Mouse (Mus musculus): ENCODE results near the gene Smad3. TPM values are rescaled to one million over a fixed set of nuclear protein-coding genes. Genes with fewer than 3 reads are reported as not detected.
A peak's percentile ranks its signal among the peaks of the same experiment; 100 is the strongest.

The Smad3 gene
- polyA plus RNA-seq, 1 experiment: not detected

DNA sequence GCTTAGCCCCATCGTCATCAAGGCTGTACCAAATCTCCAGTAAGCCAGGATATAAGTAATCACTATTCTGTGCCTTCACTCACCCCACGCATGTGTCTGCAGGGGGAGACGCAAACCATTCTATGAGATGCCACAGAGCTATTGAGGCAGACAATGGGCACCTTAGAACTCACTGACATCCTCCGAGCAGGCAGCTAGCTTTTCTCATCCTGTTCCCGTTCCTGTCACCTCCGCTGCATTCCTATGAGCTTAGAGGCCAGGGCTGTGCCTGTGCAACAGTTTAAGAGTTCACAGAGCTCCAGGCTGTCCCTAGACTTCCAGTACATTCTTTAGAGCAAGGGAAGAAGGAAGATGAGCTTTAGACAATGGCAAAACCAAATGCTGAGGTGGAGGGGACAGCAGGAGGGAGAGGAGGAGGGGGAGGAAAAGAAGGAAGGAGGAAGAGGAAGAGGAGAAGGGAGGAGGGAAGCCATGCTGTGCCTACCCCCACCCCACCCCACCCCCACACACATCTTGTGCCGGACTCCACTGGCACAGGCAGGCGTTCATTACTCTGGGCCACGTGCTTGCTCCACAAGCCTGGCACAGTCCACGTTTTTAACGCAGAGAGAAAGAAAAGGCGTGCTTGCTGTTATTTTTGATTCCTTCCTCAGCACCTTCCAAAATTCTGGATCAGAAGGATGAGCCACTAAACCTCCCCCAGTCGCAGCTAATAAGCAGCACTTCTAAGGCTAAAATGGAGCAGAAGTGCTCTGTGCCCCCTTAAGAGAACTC, 14.7 kb downstream of the Smad3 start:
- no peak overlapping the region for H3K27ac ChIP-seq (ENCODE audit: insufficient read depth, low read depth, low read length)
- peaks cover 70% of the 10 kb centered on the region for H3K4me1 ChIP-seq (ENCODE audit: control insufficient read depth, insufficient read depth, low read length)
- TF ChIP-seq CTCF (IDR thresholded peaks at IDR 0.05; ENCODE audit: insufficient read depth, low read depth, low read length) (no peak), POLR2A (IDR thresholded peaks at IDR 0.05; ENCODE audit: insufficient read depth, low read depth, low read length) (no peak)
- no peak overlapping the region for H3K4me3 ChIP-seq (ENCODE audit: insufficient read depth, low read depth, low read length)
- 41% methylated on average over 13 of the region's 13 CpGs for WGBS

DNA sequence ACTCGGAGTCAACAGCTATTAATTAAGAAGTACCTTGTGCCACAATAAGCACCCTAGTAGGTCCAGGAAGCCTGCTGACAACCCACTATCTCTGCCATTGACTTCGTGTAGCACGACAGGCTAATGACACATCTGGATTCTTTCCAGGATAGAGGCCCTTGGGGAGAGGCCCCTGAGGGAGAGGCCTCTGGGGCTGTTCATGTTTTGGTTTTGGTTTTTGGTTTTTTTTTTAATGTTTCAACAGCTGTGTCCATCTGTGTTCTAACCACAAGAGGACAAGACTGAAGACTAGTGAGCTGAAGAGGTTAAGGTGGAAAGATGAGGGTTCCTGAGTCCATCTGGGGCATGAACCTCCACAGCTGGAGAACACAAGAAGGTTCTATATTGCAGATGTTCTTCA, 15.5 kb downstream of the Smad3 start:
- 40% methylated on average over 3 of the region's 3 CpGs for WGBS
- Histone ChIP-seq H3K27ac (ENCODE audit: insufficient read depth, low read depth, low read length) (no peak overlapping the region), H3K4me3 (ENCODE audit: insufficient read depth, low read depth, low read length) (no peak overlapping the region), H3K4me1 (ENCODE audit: control insufficient read depth, insufficient read depth, low read length) (peaks cover 70% of the 10 kb centered on the region)
- TF ChIP-seq CTCF (IDR thresholded peaks at IDR 0.05; ENCODE audit: insufficient read depth, low read depth, low read length): no peak
- no peak for TF ChIP-seq POLR2A (IDR thresholded peaks at IDR 0.05; ENCODE audit: insufficient read depth, low read depth, low read length)

DNA sequence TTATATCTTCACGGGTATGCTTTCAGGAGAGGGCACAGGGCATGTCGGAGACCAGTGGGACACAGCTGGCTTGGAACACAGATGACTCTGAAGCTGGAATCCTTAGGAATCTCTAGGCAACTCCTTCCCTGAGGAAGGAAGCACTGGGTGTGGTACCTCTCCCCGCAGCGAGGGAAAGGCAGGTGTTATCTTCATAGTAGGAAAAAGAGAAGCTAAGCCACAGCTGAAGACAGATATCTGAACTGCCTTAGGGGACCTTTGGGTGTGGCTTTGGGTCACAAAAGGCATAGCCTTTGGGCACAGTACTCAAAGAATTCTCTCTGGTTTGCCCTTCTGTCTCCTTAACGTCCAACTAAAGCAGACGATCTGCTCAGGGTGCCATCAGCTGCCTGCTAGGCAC, 16.0 kb downstream of the Smad3 start:
- peaks cover 70% of the 10 kb centered on the region for H3K4me1 ChIP-seq (ENCODE audit: control insufficient read depth, insufficient read depth, low read length)
- H3K4me3 ChIP-seq (ENCODE audit: insufficient read depth, low read depth, low read length): no peak overlapping the region
- 72% methylated on average over 6 of the region's 6 CpGs for WGBS
- TF ChIP-seq POLR2A (IDR thresholded peaks at IDR 0.05; ENCODE audit: insufficient read depth, low read depth, low read length) (no peak), CTCF (IDR thresholded peaks at IDR 0.05; ENCODE audit: insufficient read depth, low read depth, low read length) (no peak)
- H3K27ac ChIP-seq (ENCODE audit: insufficient read depth, low read depth, low read length): no peak overlapping the region

DNA sequence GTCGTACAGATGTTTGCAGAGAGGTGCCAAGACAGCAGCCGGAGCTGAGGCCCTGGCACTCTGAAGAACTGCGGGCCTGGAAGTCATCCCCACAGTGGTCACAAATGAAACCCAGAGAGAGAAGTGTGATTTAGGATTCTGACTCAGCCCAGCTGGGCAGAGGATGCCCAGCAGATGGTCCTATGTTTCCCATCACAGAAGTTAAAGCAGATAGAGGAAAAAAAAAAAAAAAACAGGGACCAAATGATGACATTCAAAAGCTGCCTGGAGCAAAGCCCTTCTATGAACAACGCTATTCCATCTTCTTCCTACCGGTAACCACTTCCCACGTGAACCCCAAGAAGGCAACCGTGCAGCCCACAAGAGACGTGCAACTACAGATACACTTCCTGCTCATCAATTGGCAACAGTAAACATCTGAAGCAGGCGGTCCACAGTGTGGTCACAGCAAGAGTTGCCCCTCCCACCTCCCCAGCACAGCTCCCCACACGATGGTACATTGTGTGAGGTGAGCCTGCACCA, 17.4 kb downstream of the Smad3 start:
- H3K4me1 ChIP-seq (ENCODE audit: control insufficient read depth, insufficient read depth, low read length): peaks cover 67% of the 10 kb centered on the region
- no peak overlapping the region for H3K4me3 ChIP-seq (ENCODE audit: insufficient read depth, low read depth, low read length)
- 76% methylated on average over 10 of the region's 10 CpGs for WGBS
- H3K27ac ChIP-seq (ENCODE audit: insufficient read depth, low read depth, low read length): no peak overlapping the region
- no peak for TF ChIP-seq POLR2A (IDR thresholded peaks at IDR 0.05; ENCODE audit: insufficient read depth, low read depth, low read length)
- no peak for TF ChIP-seq CTCF (IDR thresholded peaks at IDR 0.05; ENCODE audit: insufficient read depth, low read depth, low read length)

DNA sequence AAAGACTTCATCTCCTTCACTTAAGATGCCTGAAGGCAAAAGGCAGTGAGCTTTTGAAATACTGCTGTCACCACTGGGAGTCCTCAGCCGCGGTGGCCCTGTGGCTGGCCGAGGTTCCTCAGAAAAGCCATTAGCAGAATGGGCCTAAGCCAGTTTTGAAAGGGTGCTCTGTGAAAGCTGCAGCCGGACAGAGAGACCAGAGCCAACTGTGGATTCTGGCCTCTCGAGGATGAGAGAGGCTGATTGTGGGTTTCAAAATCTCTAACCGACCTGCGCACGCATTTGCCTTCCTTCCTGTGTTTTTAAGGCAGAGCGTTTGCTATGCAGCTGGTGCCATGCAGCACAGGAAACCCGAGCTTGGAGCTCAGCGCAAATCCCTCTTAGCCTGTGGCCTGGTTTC, 19.0 kb downstream of the Smad3 start:
- Histone ChIP-seq H3K27ac (ENCODE audit: insufficient read depth, low read depth, low read length) (no peak overlapping the region), H3K4me3 (ENCODE audit: insufficient read depth, low read depth, low read length) (no peak overlapping the region), H3K4me1 (ENCODE audit: control insufficient read depth, insufficient read depth, low read length) (peaks cover 58% of the 10 kb centered on the region)
- TF ChIP-seq CTCF (IDR thresholded peaks at IDR 0.05; ENCODE audit: insufficient read depth, low read depth, low read length) (no peak), POLR2A (IDR thresholded peaks at IDR 0.05; ENCODE audit: insufficient read depth, low read depth, low read length) (no peak)
- WGBS: 74% methylated on average over 11 of the region's 11 CpGs

DNA sequence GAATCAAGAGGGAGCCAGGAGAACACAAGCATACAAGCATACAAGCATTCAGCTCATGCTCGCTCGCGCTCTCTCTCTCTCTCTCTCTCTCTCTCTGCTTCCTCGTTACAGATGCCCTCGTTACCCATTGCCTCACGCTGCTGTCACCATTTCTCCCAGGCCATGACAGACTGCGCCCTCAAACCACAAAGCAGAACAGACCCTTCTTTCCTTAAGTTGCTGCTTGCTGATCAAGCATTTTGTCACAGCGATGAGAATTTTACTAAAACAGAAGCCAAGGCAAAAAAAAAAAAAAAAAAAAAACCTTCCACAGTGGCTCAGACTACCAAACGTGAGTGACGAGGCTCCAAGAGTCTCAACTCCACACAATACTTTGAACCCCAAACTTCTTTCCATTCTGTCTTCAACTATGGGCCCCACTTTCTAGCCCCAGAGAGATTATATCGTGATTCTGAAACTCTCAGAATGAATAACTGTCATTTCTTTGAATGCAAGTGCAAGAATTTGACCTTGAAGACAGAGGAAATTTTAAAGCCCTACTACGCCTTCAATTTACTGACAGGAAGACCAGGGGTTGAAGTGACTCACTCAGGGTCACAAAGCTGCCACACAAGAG, 19.6 kb downstream of the Smad3 start:
- peaks cover 51% of the 10 kb centered on the region for H3K4me1 ChIP-seq (ENCODE audit: control insufficient read depth, insufficient read depth, low read length)
- no peak for TF ChIP-seq POLR2A (IDR thresholded peaks at IDR 0.05; ENCODE audit: insufficient read depth, low read depth, low read length)
- TF ChIP-seq CTCF (IDR thresholded peaks at IDR 0.05; ENCODE audit: insufficient read depth, low read depth, low read length): no peak
- H3K27ac ChIP-seq (ENCODE audit: insufficient read depth, low read depth, low read length): peak overlapping the region; percentile 3; the same call in 1 of the 2 replicates
- H3K4me3 ChIP-seq (ENCODE audit: insufficient read depth, low read depth, low read length): no peak overlapping the region
- 82% methylated on average over 12 of the region's 12 CpGs for WGBS

DNA sequence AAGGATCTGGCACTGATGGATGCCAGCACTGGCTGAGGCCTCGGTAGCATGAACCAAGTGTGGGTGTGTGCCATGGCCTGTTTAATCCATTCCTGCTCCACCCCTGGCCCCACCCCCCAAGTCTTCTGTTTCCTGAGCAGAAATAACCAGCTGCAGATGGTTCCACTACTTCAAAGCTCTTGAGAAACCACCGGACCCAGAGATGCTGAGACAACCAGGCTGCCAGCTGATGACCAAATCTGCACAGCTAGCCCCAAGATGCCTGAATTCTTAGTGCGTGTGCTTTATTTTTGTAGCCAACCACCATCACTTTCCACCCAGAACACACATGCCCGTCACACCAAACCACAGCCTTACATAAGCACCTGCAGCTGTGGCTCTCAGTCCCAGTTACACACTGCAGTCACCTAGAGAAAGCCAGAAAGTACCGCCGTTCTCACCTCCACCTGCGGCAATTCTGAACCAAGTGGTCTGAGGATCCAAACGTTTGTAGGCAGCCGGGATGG, 20.3 kb downstream of the Smad3 start:
- Histone ChIP-seq H3K4me3 (ENCODE audit: insufficient read depth, low read depth, low read length) (no peak overlapping the region), H3K4me1 (ENCODE audit: control insufficient read depth, insufficient read depth, low read length) (peaks cover 44% of the 10 kb centered on the region), H3K27ac (ENCODE audit: insufficient read depth, low read depth, low read length) (peak overlapping the region; percentile 3; the same call in 1 of the 2 replicates)
- TF ChIP-seq CTCF (IDR thresholded peaks at IDR 0.05; ENCODE audit: insufficient read depth, low read depth, low read length) (no peak), POLR2A (IDR thresholded peaks at IDR 0.05; ENCODE audit: insufficient read depth, low read depth, low read length) (no peak)
- WGBS: 69% methylated on average over 9 of the region's 9 CpGs

DNA sequence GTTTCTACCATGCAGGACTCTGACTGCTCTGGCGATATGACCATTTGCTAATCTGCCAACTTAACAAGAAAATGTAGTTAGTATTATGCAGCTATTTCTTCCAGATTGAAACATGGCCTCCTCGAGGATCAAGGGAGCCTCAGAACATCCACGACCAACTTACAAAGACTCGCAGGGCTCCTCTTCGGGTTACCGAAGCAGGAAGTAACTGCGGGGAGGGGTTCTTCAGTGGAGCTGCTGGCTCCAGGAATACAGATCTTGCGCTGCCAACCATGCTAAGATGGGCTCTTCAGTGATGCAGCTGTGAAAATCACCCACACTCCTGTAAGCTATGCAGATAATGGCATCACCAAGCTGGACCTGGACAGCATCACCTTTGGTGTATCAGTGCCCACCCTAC, 23.5 kb downstream of the Smad3 start:
- 90% methylated on average over 8 of the region's 8 CpGs for WGBS
- TF ChIP-seq CTCF (IDR thresholded peaks at IDR 0.05; ENCODE audit: insufficient read depth, low read depth, low read length): no peak
- TF ChIP-seq POLR2A (IDR thresholded peaks at IDR 0.05; ENCODE audit: insufficient read depth, low read depth, low read length): no peak
- peaks cover 28% of the 10 kb centered on the region for H3K4me1 ChIP-seq (ENCODE audit: control insufficient read depth, insufficient read depth, low read length)
- H3K4me3 ChIP-seq (ENCODE audit: insufficient read depth, low read depth, low read length): no peak overlapping the region
- no peak overlapping the region for H3K27ac ChIP-seq (ENCODE audit: insufficient read depth, low read depth, low read length)

DNA sequence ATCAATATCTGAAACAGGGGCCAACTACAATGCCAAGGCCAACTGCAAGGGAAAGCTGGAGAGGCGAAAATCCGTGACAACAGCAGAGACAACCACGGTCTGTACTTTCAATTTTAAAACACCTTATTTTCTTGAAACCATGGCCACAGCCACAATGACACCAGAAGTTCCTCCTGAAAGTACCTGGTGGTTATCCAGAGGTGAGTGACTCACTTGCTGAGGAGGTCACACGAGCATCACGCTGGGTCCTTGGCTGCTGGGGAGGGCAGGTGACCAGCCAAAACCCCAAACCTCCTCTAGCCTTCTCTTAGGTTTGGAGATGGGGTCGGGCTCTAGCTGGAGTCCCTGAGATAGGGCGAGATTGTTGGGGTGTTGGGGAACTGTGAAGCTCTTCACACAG, 25.1 kb downstream of the Smad3 start:
- H3K4me3 ChIP-seq (ENCODE audit: insufficient read depth, low read depth, low read length): no peak overlapping the region
- WGBS: 92% methylated on average over 7 of the region's 7 CpGs
- H3K4me1 ChIP-seq (ENCODE audit: control insufficient read depth, insufficient read depth, low read length): peaks cover 19% of the 10 kb centered on the region
- TF ChIP-seq POLR2A (IDR thresholded peaks at IDR 0.05; ENCODE audit: insufficient read depth, low read depth, low read length) (no peak), CTCF (IDR thresholded peaks at IDR 0.05; ENCODE audit: insufficient read depth, low read depth, low read length) (no peak)
- H3K27ac ChIP-seq (ENCODE audit: insufficient read depth, low read depth, low read length): no peak overlapping the region
